ENCODE assay signal across 1 mouse cellular context in the genomic region with DNA sequence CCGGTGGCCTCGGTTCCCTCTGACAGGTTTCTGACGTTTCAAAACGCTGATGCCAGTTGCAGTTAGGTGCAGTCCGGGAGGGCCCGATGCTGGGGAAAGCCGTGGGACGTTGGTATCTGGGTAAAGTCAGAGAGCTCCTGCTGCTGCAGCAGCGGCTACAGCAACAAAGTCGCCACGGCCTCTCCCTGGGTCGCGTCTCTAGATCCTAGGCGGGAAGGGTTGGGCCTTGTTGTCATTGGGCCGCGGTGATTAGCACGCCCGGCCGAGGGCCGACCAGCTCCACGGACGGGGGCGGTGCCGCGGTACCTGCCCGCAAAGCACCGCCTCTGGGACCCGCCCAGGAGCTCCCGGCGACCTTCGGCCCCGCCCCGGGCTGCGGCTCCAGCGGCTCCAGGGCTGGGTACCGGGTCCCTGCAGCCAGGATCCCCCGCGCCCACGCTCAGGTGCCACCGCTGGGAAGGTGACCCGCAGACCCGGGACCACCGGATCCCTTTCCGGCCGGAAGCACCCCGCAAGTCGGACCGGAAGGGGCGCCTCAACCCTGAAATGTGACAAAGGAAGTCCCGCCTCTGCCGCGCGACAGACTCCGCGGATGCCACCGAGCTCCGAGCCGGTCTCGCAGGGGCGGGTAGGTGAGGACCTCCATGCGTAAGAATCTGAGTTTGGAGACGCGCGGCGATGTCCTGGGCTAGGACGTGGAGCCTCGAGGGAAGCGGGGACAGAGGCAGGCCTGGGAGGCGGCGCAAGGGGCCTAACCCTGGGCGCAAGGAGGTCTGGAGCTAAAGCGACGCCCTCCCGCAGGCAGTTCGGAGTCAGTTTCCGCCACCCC.
TF ChIP-seq lines count a peak whose summit lies in the region.

Gene Rgp1, plus strand, starts transcription at position 340 of the 829 bp plus-strand sequence.
Gene Gba2, minus strand, starts transcription at position 498 of the 829 bp plus-strand sequence.

TF ChIP-seq in MEL, 35 proteins besides CTCF, POLR2A, EP300 and RAD21 (continued from another document):
- TF ChIP-seq NRF1 (IDR thresholded peaks at IDR 0.05; ENCODE audit: insufficient read depth, low read depth, low read length, poor library complexity, severe bottlenecking) (no peak), KAT2A (conservative IDR thresholded peaks at IDR 0.05; ENCODE audit: low read depth, low read length) (no peak), ZMIZ1 (IDR thresholded peaks at IDR 0.05; ENCODE audit: low read depth, low read length) (0 out of 2 replicates have a peak, but pooled peaks have one; percentile 42), ETS1 (IDR thresholded peaks at IDR 0.05; ENCODE audit: low read depth, low read length) (no peak), MAFK (IDR thresholded peaks at IDR 0.05; ENCODE audit: borderline replicate concordance, low read depth, low read length) (no peak), MAZ (IDR thresholded peaks at IDR 0.05; ENCODE audit: low read depth, low read length) (peak; percentile 25), GABPA (IDR thresholded peaks at IDR 0.05; ENCODE audit: low read depth, low read length) (no peak), USF1 (IDR thresholded peaks at IDR 0.05; ENCODE audit: low read depth, low read length) (0 out of 2 replicates have a peak, but pooled peaks have one; percentile 4), ZKSCAN1 (IDR thresholded peaks at IDR 0.05; ENCODE audit: low read depth, low read length) (no peak), RCOR1 (IDR thresholded peaks at IDR 0.05; ENCODE audit: low read depth, low read length) (no peak), BHLHE40 (IDR thresholded peaks at IDR 0.05; ENCODE audit: borderline replicate concordance, low read depth, low read length) (no peak), JUND (IDR thresholded peaks at IDR 0.05; ENCODE audit: low read depth, low read length) (no peak), CHD1 (IDR thresholded peaks at IDR 0.05; ENCODE audit: low read depth, low read length) (no peak), UBTF (IDR thresholded peaks at IDR 0.05; ENCODE audit: borderline replicate concordance, insufficient read depth, low read depth, low read length) (no peak), SIN3A (IDR thresholded peaks at IDR 0.05; ENCODE audit: low read length) (peak; percentile 73), NELFE (IDR thresholded peaks at IDR 0.05; ENCODE audit: low read depth, low read length) (peak; percentile 72), USF2 (IDR thresholded peaks at IDR 0.05; ENCODE audit: borderline replicate concordance in 1 of 2, insufficient read depth in 1 of 2, low read depth in 1 of 2, low read length in 2 of 2) (no peak), E2F4 (IDR thresholded peaks at IDR 0.05; ENCODE audit: borderline replicate concordance, low read depth, low read length) (no peak), GATA1 (IDR thresholded peaks at IDR 0.05; ENCODE audit: low read depth, low read length) (no peak), POLR2AphosphoS2 (IDR thresholded peaks at IDR 0.05; ENCODE audit: low read length) (peak; percentile 58; the same call in 1 of the 2 replicates), MEF2A (IDR thresholded peaks at IDR 0.05; ENCODE audit: extremely low read depth, insufficient replicate concordance, low read depth, low read length, poor library complexity, severe bottlenecking) (no peak)
